Mouse (Mus musculus) G1E (cell line): ENCODE data around the gene Aak1.

Experiments used
- CTCF ChIP-seq: IDR thresholded peaks from 2 replicates; pipeline ENCODE4 v1.5.1; 2012; ENCODE audit warnings: low read depth, low read length, inconsistent platforms, mixed read lengths
- GATA1 ChIP-seq: IDR thresholded peaks from 2 replicates; pipeline ENCODE4 v1.6.1; 2012; ENCODE audit warnings: borderline replicate concordance, low read length, inconsistent platforms, mixed read lengths
- POLR2AphosphoS5 ChIP-seq: IDR thresholded peaks from 2 replicates; pipeline ENCODE4 v1.6.1; 2012; ENCODE audit warnings: low read depth, low read length, inconsistent platforms; ENCODE audit not compliant: insufficient replicate concordance
- TAL1 ChIP-seq: conservative IDR thresholded peaks from 2 replicates; pipeline ENCODE4 v1.6.1; 2012; ENCODE audit warnings: low read depth, low read length, inconsistent platforms, mixed read lengths

DNA sequence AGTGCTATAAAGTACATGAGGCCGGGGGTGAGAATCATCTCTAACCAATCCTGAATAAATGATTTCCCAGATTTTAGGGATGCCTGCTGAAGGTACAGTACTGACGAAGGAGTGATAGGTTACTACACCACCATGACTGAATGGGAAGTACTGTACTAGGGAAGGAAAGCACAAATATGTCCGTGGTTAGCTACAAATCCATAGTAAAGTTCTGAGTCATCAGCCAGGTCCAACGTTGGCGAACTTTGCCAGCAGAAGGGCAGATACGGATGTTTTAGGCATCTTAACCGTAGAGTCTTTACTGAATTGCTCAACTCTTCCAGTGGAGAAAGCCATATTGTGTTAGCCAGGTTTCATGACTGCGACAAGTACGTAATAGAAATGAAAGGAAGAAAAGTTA, 91.6 kb downstream of the Aak1 start:
- TF ChIP-seq CTCF, result no peak
- TF ChIP-seq POLR2AphosphoS5, result no peak
- no peak for TF ChIP-seq GATA1
- no peak for TF ChIP-seq TAL1
